In genomic region chr2:128152845-128153550, GRCm38 (mm10) we compare ENCODE assay signal across 12 mouse cellular contexts. TPM values are rescaled to one million over a fixed set of nuclear protein-coding genes. Genes with fewer than 3 reads are reported as not detected.
DNase-seq lines count a peak whose midpoint lies in the region; ATAC-seq and TF ChIP-seq lines count a peak whose summit lies in the region.
"Had no signal": no experiment of that assay in that cellular context is flagged by ENCODE, and none has a peak within 500 bp of the region (broad histone marks: within the 10 kb centered on the region; RNA-seq: fewer than 3 reads in every experiment).

No protein-coding gene starts in this region.

- no peaks in the 10 kb centered on the region for H3K9me3 ChIP-seq in hindbrain, embryonic 14.5 days (ENCODE audit: control insufficient read depth, low read length)
- H3K9me3 ChIP-seq in hindbrain, postnatal 0 days (ENCODE audit: low read length), result no peaks in the 10 kb centered on the region
- H3K9me3 ChIP-seq in E14TG2a.4 (ENCODE audit: low read length), result no peaks in the 10 kb centered on the region
- no peaks in the 10 kb centered on the region for H3K9me3 ChIP-seq in liver, embryonic 14.5 days (ENCODE audit: control insufficient read depth, low read length)
- H3K9me3 ChIP-seq in kidney, embryonic 15.5 days (replicated peaks), result no peaks in the 10 kb centered on the region
- H3K9me3 ChIP-seq: forebrain, embryonic 13.5 days; megakaryocyte, embryonic 14.5 days had no signal

- WGBS in hindbrain, embryonic 14.5 days, result 84% methylated on average over 16 of the region's 16 CpGs
- 79% methylated on average over 16 of the region's 16 CpGs for WGBS in hindbrain, postnatal 0 days
- WGBS in liver, embryonic 14.5 days (ENCODE audit: insufficient replicate concordance), result 53% methylated on average over 16 of the region's 16 CpGs
- 74% methylated on average over 16 of the region's 16 CpGs for WGBS in kidney, embryonic 15.5 days

- no peaks in the 10 kb centered on the region for H3K27me3 ChIP-seq in hindbrain, embryonic 14.5 days (ENCODE audit: control insufficient read depth, insufficient read depth, low read length)
- no peaks in the 10 kb centered on the region for H3K27me3 ChIP-seq in hindbrain, postnatal 0 days (ENCODE audit: insufficient read depth, low read length)
- H3K27me3 ChIP-seq in E14TG2a.4 (ENCODE audit: insufficient read depth, low read length), result no peaks in the 10 kb centered on the region
- no peaks in the 10 kb centered on the region for H3K27me3 ChIP-seq in liver, embryonic 14.5 days (ENCODE audit: control insufficient read depth, insufficient read depth, low read length)
- H3K27me3 ChIP-seq in kidney, embryonic 15.5 days, result no peaks in the 10 kb centered on the region
- H3K27me3 ChIP-seq: forebrain, embryonic 13.5 days had no signal

- ATAC-seq in hindbrain, embryonic 14.5 days (ENCODE audit: low FRiP score), result no peak
- no peak; the same call in 1 of the 2 replicates for ATAC-seq in hindbrain, postnatal 0 days
- ATAC-seq in liver, embryonic 14.5 days (ENCODE audit: insufficient read depth), result peak; percentile 38; the same call in 1 of the 2 replicates
- no peak for ATAC-seq in kidney, embryonic 15.5 days (replicated peaks; ENCODE audit: low FRiP score)
- ATAC-seq: forebrain, embryonic 13.5 days had no signal

- H3K36me3 ChIP-seq in hindbrain, embryonic 14.5 days (replicated peaks; ENCODE audit: control insufficient read depth, insufficient read depth), result 0 out of 2 replicates have a peak, but pooled peaks cover under 1% of the 10 kb centered on the region
- H3K36me3 ChIP-seq in hindbrain, postnatal 0 days (ENCODE audit: insufficient read depth, low read length), result no peaks in the 10 kb centered on the region
- peaks cover 86% of the 10 kb centered on the region for H3K36me3 ChIP-seq in E14TG2a.4 (ENCODE audit: insufficient read depth, low read length)
- H3K36me3 ChIP-seq in liver, embryonic 14.5 days (replicated peaks; ENCODE audit: control insufficient read depth, insufficient read depth, low read depth), result peaks cover 4% of the 10 kb centered on the region
- H3K36me3 ChIP-seq in kidney, embryonic 15.5 days, result peaks cover 59% of the 10 kb centered on the region

- H3K4me1 ChIP-seq in hindbrain, embryonic 14.5 days (replicated peaks; ENCODE audit: control insufficient read depth, insufficient read depth, low read length), result peaks cover 21% of the 10 kb centered on the region
- no peaks in the 10 kb centered on the region for H3K4me1 ChIP-seq in hindbrain, postnatal 0 days (ENCODE audit: insufficient read depth, low read length)
- peaks cover 67% of the 10 kb centered on the region for H3K4me1 ChIP-seq in E14TG2a.4 (replicated peaks; ENCODE audit: low read depth, low read length)
- peaks cover 29 to 37% of the 10 kb centered on the region in 2 experiments for H3K4me1 ChIP-seq in liver, embryonic 14.5 days (replicated peaks; ENCODE audit: control insufficient read depth in 2 of 2, insufficient read depth in 2 of 2, low read length in 1 of 2)
- peaks cover 46% of the 10 kb centered on the region for H3K4me1 ChIP-seq in kidney, embryonic 15.5 days

- no peak for DNase-seq in hindbrain, embryonic 14.5 days (ENCODE audit: low spot score)
- no peak for DNase-seq in hindbrain, postnatal 0 days (ENCODE audit: low spot score)
- DNase-seq in liver, embryonic 14.5 days (ENCODE audit: low read depth in 3 of 3, low spot score in 3 of 3), result no peak
- peak; percentile 86 for DNase-seq in thymus, postnatal 0 days (ENCODE audit: low spot score)
- DNase-seq in gastrocnemius, postnatal 10 days, result no peak
- DNase-seq in c-Kit-positive CD71-positive TER-119-positive erythroid progenitor cells, embryonic 14.5 days (ENCODE audit: low spot score), result no peak
- DNase-seq: heart, postnatal 4 days; kidney, postnatal 4 days had no signal

- no peak overlapping the region for H3K4me2 ChIP-seq in hindbrain, embryonic 14.5 days (replicated peaks)
- H3K4me2 ChIP-seq in hindbrain, postnatal 0 days (ENCODE audit: low read depth, low read length), result no peak overlapping the region
- no peak overlapping the region for H3K4me2 ChIP-seq in liver, embryonic 14.5 days (ENCODE audit: low read depth)
- H3K4me2 ChIP-seq in kidney, embryonic 15.5 days, result no peak overlapping the region
- H3K4me2 ChIP-seq: forebrain, embryonic 13.5 days had no signal

- peak overlapping the region; percentile 38; the same call in 1 of the 2 replicates for H3K27ac ChIP-seq in hindbrain, embryonic 14.5 days
- H3K27ac ChIP-seq in hindbrain, postnatal 0 days, result no peak overlapping the region
- H3K27ac ChIP-seq in liver, embryonic 14.5 days, result no peak overlapping the region
- H3K27ac ChIP-seq in kidney, embryonic 15.5 days, result no peak overlapping the region
- H3K27ac ChIP-seq: forebrain, embryonic 13.5 days had no signal

- no peak overlapping the region for H3K4me3 ChIP-seq in hindbrain, embryonic 14.5 days (replicated peaks; ENCODE audit: low read length)
- no peak overlapping the region for H3K4me3 ChIP-seq in hindbrain, postnatal 0 days (ENCODE audit: low read length)
- H3K4me3 ChIP-seq in E14TG2a.4 (replicated peaks; ENCODE audit: low read length), result peak overlapping the region; percentile 55
- no peak overlapping the region for H3K4me3 ChIP-seq in liver, embryonic 14.5 days (ENCODE audit: insufficient read depth in 1 of 2, low read depth in 2 of 2, low read length in 2 of 2)
- H3K4me3 ChIP-seq in kidney, embryonic 15.5 days (replicated peaks), result no peak overlapping the region
- H3K4me3 ChIP-seq: forebrain, embryonic 13.5 days; megakaryocyte, embryonic 14.5 days had no signal

- H3K9ac ChIP-seq in hindbrain, embryonic 14.5 days, result no peak overlapping the region
- no peak overlapping the region for H3K9ac ChIP-seq in hindbrain, postnatal 0 days (replicated peaks; ENCODE audit: low read length)
- H3K9ac ChIP-seq in liver, embryonic 14.5 days (replicated peaks), result no peak overlapping the region
- no peak overlapping the region for H3K9ac ChIP-seq in kidney, embryonic 15.5 days
- H3K9ac ChIP-seq: forebrain, embryonic 13.5 days had no signal

- TF ChIP-seq CTCF in hindbrain, postnatal 0 days (IDR thresholded peaks at IDR 0.05; ENCODE audit: low read depth), result no peak
- no peak for TF ChIP-seq CTCF in E14TG2a.4 (conservative IDR thresholded peaks at IDR 0.05; ENCODE audit: low read length)
- TF ChIP-seq CTCF in liver, embryonic 14.5 days (IDR thresholded peaks at IDR 0.05; ENCODE audit: low read depth), result no peak

- peak; percentile 31 for TF ChIP-seq EP300 in liver, embryonic 14.5 days (IDR thresholded peaks at IDR 0.05; ENCODE audit: low read depth)

RNA-seq across cellular contexts. Expression of gene Bcl2l11, which starts 27.2 kb away (rescaled TPM):
- 12.2 and 12.9 TPM in 2 replicates for polyA plus RNA-seq in hindbrain, embryonic 14.5 days (2014; fragmentation: Nextera tagmentation; extraction: Ambion mirVana)
- total RNA-seq in hindbrain, postnatal 0 days (2014; rRNA removed), result 11.3 and 15.9 TPM in 2 replicates
- 7.8 and 7.9 TPM in 2 replicates for polyA plus RNA-seq in hindbrain, postnatal 0 days (2015; fragmentation: Nextera tagmentation; extraction: Ambion mirVana)
- polyA plus RNA-seq in liver, embryonic 14.5 days (2012; rRNA removed), result 4.5 and 5.0 TPM in 2 replicates
- 3.3 and 4.0 TPM in 2 replicates for polyA plus RNA-seq in liver, embryonic 14.5 days (2014; fragmentation: Nextera tagmentation; extraction: Ambion mirVana)
- 24.4 and 25.6 TPM in 2 replicates for polyA plus RNA-seq in thymus, postnatal 0 days (2015; fragmentation: Nextera tagmentation; extraction: Ambion mirVana)
- polyA plus RNA-seq in kidney, embryonic 15.5 days (2015; fragmentation: Nextera tagmentation; extraction: Ambion mirVana), result 28.7 and 29.8 TPM in 2 replicates
- 10 to 100 TPM; 11.5 to 16.7 TPM for total RNA-seq in gastrocnemius, postnatal 10 days (2021)
